Mouse (Mus musculus) lung, adult 18-20 months (tissue): Measurements from ENCODE around the gene Dlg5.

Source experiments
- DNase-seq, 2 experiments: peaks; one replicate each; pipeline ENCODE4 v3.0.0; 2022; ENCODE audit warnings: mixed read lengths in 2 of 2

Gene Dlg5

DNA sequence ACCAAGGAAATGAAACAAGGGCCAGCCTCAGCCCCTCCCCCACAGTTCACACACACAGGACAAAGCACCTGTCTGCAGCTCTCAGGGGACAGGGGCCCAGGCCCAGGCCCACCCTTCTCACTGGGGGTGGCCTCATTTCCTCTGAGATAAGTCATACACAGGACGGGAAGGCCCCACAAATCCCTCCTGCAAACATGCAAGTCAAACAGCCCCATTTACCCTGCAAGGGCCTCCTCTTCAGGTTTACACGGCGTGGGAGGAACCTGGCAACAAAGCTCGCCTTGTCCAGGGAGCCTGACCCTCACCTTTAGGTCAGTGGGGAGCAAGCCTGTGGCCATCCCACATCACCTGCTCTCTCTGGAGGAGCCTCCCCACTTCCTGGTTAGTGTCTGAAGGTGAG, 60.2 kb downstream of the Dlg5 start:
- DNase-seq = no peak

DNA sequence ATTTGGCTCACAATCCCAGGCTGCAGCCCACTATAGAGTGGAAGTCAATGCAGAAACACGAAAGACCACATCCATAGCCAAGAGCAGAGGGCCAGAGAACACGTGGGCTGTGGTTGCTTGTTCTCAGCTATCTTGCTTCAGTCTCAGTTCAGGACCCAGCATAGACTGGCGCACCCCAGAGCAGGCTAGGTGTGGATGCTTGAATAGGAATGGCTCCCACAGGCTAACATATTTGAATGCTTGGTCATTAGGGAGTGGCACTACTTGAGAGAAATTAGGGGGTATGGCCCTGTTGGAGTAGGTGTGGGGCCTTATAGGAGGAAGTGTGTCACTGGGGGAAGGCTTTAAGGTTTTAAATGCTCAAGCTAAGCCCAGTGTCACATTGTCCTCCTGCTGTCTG, 62.8 kb downstream of the Dlg5 start:
- DNase-seq = no peak

DNA sequence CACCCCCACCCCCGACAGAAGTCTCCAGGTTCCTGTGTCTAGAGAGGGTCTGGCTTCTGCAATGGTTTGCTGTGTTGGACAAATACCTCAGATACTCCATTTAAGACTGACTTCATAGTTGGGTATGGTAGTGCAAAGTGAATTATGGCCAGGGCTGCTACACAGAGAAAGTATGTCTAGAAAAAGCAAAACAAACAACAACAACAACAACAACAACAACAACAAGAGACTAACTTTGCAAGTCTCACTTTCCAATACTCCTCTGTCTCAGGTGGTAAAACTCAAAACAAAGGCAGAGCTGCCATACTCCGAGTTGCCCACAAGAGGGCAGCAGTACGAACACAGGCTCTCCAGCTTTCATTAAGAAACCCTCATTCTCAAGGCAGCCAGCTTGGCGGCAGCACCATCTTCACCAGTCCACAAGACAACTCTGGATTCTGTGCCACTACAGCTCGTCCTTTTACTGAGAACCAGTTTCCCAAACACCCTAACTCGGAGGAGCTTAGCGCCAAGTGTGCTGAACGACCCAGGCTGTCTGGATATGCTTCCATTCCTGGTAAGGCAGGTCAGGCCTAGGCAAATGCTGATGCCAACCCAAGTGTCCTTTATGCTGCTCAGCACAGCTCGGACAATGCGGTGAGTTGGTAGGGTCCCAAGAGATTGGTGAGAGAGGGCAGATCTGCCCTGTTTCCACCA, 63.8 kb downstream of the Dlg5 start:
- DNase-seq = peak; percentile 64 to 74

DNA sequence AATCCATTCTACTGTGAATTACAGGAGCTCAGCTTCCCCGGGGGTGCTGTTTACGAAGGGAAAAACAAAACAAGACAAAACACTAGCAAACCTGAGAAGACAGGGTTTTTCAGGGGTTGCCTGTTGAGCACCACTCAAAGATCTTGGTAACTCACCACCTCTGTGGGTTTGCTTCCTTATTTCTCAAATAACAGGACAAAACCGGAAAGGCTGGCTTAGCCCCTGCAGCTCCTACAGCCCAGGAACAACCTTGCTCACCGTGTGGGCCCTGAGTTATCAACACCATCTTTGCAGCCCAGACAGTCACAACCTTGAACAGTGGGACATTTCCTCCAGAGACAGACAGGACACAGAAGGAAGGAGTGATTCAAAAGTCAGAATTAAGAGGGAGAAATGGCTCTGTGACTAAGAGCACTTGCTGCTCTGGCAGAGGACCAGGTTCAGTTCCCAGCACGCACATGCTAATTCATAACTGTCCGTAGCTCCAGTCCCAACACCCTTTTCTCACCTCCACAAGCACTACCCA, 66.2 kb downstream of the Dlg5 start:
- DNase-seq = peak; percentile 11 to 28

DNA sequence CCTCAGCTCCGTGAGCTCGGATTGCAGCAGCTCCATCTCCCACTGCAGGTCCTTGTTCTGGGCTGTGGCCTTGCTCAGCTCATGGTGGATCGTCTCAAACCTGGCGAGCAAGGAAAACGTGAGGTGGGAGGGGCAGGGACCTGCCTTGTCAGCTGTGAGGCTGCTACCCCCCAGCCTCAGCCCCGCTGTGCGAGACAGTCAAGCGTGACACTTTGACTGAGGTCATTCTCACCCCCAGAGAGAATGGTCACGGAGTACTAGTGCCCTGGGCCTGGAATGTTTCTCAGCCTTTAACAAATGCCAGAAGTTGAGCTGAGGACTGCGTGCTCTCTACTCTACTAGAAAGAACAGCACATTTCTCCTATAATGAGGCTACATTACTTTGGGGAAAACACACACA, 69.1 kb downstream of the Dlg5 start:
- DNase-seq = no peak

DNA sequence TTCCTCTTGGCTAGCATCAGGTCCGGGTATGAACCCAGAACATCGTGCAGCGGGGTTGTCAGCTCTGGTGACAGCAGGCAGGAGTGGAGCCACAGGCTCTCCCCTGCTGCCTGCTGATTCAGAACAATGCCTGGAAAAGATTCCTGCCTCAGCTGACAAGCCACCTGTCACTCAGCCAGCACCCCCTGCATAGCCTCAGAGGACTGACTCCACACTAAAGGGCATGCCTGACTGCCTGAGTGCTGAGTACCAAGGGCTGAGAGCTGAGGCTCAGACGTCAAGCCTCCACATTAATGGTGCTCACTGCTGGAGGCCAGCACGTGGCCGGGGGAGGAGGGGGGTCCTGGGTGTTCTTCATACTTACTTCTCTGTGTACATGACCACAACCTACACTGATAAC, 72.4 kb downstream of the Dlg5 start:
- DNase-seq = no peak

DNA sequence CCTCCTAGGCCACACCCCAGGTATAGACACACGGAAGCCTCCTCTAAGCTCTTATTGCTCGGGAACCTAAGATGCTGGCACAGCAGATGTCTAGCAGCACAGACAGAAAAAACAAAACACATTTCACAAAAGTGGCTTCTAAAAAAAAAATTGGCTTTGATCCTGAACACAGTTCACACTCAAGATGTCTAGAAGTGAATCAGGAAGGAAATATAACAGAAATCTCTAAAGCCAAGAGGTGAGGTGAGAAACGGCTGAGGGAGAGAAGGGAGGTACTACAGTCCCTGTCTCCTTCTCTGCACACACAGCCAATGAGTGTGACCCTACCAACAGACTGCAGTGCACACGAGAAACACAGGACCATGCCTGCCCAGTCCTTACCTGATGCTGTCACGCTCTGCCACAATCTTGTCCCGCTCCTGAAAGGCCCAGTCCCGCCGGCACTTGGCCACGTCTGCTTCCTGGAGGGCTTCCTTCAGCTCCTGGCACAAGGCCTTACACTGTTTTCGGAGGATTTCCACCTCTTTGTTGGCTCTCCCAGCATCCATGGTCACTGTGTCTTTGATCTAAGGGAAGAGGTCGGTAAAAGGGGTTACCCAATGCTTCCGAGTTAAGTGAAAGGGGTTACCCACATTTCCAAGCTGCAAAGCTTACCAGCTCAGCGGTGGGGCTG, 73.9 kb downstream of the Dlg5 start:
- DNase-seq = no peak

DNA sequence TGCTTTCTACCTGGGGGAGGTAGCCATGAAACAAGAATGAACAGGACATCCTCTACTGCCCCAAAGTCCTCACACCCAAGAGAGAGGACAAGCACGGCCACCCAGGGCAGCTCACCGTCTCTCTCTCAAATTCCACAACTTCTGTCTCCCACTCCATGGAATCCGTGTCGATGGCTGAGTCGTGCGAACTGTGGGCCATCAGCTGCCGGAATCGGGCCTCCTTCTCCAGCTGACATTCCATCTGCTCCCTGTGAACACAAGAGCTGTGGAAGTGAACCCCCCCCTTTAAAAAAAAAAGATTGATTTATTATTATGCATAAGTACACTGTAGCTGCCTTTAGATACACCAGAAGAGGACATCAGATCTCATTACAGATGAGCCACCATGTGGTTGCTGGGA, 79.7 kb downstream of the Dlg5 start:
- no peak for DNase-seq

DNA sequence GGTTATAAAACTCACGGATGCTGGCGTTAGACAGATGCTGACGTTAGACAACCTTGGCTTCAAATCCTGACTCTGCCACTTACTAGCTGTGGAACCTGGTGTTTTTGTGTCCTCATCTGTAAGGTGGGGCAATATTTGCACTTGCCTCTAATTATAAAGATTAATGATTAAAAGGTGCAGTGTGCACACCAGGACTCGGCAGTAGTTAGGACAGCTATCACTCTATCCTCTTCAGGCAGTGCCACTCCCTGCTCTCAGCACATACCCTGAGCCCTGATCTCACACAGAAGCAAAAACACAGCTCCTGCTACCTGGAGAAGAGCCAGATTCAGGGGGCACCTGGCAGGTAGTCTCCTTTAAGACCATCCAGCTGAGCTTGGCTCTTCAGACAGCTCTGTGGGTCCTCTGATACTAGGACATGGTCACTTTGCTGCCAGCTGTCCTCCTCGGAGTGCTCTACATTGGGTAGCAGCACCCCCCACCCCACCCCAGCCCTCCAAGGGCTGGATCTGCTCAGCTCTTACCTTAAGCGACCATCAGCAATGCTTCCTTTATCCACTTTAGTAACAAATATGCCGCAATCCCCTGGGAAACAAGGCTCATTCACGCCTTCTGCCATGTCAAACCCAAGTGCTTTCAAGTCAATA, 80.9 kb downstream of the Dlg5 start:
- DNase-seq = no peak

DNA sequence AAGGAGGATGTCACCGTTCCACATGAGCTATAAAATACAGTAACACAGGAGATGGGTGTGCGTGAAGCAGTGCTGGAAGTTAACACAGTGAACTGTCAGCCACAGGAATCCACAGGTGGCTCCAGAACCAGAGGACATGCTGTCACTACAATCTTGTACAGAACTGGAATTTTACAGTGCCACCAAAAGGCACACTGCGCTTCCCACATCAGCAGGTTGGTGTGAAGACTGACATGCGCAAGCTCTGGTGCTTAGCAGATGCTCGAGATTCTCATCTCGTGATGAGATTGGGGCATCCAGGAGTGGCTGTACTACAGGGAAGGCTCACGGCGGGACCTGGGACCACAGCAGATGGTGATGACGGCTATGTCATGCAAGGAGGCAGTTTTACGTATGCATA, 82.9 kb downstream of the Dlg5 start:
- DNase-seq = no peak

DNA sequence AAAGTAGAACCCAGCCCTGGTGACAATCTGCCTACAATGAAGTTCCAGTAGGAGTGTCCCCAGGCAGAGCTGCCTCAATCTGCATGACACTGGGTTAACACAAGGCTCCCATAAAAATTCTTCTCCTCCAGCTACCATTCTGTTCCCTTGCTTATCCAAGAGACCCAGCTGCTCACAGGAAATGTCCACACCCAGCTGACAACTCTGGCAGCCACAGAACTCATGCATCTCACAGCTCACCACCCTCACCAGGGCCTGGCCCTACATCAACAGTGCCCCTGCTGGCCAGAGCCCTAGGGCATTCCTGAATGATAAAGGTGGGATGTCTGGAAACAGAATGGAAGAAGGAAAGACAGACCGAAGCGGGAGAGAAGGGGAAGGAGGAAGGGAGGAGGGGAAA, 96.8 kb downstream of the Dlg5 start:
- DNase-seq = no peak

DNA sequence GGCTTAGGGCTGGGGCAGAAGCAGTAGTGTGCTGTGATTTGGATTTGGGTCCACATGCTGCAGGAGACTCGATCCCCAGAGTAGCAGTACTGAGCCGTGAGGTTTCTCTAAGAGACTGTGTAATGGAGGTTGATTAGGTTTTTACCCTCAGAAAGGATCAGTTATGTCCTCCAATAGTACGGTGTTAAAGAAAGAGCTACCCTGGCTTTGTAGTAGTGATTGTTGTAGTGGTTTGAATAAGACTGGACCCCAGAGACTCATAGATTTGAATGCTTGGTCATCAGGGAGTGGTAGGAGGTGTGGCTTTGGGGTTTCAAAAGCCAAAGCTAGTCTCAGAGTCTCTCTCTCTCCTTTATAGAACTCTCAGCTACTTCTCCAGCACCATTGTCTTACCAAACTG, 100.9 kb downstream of the Dlg5 start:
- no peak for DNase-seq

DNA sequence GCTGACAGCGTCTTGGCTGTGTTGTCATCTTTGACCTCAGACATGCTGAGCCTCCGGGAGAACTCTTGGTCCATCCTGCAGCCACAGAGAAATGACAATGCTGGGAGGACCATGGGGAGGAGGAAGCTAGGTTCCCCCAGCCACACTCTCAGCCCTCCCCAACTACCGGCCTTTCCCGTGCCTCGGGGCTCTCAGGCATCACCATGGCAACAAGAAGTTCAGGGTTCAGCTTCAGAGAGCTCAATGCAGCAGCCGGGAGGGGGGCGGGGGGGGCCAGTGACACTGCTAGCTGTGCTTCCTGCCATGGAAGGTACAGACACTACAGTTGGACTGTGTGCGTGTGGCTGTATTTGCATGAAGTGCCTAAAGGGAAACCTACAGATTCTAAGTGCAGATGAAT, 101.3 kb downstream of the Dlg5 start:
- no peak for DNase-seq

DNA sequence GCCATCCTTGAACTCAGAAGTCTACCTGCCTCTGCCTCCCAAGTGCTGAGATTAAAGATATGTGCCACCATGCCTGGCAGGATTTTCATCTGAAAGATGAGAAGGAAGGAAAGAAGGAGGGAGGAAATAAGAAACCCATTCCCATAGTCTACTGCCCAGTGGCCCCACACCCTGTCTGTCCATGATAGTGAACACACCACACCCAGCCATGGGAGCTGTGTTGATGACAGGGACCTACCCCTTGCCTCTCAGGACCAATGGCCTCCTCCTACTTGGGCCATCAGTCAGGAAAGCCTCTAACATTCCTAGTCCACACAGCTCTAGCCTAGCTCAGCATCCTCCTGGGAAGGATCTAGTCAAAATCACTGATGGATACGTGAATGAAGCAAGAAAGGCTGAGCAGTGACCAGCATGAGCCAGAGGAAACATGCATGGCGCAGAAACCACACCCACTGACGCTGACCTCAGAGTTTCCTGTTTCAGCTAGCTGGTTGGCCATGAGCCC, 102.7 kb downstream of the Dlg5 start:
- no peak for DNase-seq

DNA sequence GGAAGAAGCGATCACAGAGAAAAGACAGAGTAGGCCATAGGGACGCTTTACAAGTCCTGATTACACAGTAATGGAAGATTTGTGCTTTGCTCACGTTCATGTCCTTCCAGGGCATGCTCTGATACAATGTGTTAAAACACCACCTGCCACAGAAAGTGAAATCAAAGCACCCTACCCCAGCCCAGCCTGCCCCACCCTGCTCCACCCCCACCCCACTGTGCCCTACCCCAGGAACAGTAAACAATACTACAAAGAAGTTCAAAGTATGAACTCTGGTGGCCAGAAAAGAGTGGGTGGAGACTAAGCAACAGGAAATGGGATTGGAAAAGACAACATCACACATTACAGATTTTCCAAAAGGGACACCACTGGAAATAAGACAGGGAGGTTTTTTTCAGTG, 104.0 kb downstream of the Dlg5 start:
- DNase-seq = no peak

DNA sequence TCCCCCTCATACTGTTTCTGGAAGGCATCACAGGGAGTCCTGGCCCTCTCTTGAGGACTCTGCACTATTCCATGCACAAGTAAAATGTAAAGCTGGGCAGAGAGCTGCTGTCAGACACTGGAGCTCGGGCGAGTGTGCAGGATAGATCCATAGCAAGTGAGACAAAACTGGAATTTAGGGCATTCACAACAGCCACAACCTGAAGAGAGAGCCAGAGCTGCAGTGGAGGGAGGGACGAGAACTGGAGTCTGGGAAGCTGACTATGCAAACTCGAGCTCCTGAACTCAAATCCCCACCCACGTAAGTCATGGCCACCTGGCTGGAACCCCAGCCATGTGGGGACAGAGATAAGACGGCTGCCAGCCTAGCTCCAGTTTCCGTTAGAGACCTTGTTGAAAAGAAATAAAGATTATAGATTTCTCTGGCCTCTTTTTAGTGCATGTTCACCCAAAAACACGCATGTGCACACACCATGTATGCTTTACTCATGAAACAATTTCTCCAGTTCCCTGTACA, 105.4 kb downstream of the Dlg5 start:
- DNase-seq = no peak

DNA sequence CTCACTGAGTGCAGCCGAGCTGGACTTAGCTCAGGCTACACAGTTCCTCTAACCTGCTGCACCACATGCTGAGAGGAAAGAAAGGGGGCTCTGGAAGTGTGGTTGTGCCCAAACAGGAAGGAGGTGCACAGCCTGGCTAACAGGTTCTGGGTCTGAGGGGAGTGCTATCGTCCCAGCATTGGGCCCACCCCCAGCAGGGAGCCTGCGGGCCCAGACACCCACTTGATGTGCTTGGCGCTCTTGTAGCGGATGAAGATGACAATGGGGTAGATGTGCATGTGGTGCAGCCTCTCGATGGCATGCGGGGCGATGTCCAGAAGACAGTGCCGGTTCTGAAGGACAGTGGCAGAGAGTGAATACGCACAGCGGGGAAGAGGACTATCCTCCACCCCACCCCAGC, 108.8 kb downstream of the Dlg5 start:
- no peak for DNase-seq

DNA sequence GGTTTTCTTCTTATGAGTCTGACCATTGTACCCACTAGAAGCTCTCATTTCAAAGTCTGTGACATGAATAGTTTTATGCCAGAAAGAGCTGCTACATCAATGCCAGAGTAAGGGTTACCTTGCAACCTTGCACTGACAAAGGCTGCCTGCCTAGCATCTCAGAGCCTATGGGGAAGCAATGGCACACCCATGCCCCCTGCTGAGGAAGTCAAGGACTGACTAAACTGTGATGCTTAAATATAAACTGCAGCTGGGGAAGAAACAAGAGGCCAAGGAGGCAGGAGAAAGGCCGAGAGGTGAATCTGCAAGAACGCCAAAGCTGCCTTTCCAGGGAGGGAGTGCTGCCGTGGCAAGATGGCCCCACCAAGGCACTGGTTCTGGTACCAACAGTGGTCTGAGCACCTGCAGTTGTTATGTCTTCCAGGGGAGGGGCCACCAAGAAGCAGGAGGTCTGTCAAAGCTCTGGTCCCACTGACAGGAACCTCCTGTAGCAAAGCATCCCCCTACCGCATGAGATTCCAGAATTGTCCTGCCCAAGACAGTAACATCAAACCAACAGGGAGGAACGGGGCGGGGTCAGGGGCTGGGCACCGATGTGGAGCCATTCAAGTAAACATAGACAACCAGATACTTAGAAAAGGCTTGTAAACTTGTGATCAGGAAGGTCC, 111.0 kb downstream of the Dlg5 start:
- DNase-seq = no peak

DNA sequence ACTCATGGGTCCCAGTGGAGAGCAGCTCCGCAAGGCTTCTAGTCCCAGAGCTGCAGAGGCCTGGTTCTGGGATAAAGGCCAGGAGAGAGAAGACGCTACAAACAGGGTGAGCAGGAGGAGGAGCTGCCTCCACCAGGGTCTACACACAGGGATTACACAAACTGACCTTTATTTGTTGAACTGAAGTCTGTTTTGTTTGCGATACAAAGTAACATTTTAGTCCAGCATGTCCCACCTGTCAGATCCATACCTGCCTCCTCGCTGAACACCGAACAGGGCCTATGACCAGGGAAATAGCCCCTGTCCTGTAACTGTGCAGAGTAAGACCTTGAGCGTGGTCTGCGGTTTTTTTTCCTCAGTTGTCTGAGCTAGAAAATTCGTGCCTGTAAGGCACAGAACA, 111.9 kb downstream of the Dlg5 start:
- no peak for DNase-seq

DNA sequence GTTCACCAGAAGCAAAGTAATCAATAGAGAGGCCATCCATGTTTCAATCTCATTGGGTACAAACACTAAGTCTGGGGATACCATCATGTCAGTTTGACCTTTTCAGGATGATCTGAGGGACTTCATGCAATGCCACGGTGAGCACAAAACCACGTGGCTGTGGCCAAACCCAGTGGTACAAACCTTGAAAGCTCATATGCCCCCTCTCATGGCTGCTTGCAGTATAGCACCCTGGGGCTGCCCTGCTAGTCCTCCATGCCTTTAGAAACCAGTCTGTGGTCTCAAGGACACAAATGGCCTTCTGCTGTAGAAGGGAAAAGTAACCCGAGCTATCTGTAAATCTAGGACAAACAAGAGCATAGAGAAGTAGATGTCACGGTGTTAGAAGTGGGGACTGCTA, 113.6 kb downstream of the Dlg5 start:
- DNase-seq = peak; percentile 22 to 43

DNA sequence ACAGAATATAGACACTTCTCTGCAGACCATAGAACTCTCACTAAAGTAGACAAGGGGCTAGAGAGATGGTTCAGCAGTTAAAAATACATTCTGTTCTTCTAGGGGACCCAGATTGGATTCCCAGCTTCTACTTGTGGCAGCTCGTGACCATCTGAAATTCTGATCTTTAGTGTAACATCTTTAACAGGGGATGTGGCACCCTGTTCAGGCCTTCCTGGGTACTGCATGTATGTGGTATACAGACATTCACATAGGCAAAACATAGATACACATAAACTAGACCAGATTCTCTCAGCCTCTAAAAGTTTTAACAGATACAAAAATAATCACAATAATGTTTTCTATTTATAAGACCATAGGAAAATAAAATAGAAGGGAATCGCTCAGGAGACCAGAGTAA, 120.7 kb downstream of the Dlg5 start:
- DNase-seq = no peak

DNA sequence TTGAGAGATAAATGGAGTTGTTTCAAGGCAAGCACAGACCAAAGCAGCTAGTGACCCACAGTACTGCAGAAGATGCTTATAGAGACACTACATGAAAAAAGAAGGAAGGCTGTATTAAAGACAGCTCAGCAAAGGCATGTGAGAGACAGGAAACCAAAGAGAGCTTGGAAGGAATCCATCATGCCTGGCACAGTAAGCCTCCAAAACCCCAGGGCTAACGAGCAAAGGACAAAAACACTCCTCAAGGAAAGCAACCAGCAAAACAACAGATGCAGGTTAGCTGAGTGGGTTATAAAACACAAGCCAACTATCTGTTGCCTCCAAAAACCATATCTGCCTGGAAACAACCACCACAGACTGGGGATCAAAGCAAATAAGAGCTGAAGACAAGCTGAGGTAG, 121.5 kb downstream of the Dlg5 start:
- DNase-seq = no peak

DNA sequence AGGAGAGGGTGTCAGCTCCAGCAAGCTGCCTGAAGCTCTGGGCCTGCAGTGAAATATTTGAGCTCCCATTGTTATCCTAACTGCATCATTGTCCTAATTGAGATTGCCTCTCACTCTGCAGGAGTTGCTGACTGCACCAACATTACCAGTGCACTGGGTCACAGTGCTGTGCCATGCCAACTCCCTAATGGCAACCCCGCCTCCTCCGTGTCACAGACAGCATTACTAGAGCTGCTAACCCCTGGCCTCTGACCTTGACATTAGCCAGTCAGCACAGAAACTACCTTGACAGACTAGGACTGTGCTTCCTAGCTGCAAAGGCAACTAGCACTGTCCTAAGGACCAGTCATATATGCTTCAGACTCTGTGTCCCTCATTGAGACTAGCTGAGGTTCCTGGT, 139.0 kb downstream of the Dlg5 start:
- no peak for DNase-seq
